Mouse (Mus musculus) cerebellum, adult 9-10 months (tissue): Measurements from ENCODE around the gene Btbd16.

ENCODE experiments used
- DNase-seq: peaks from one replicate; pipeline ENCODE4 v3.0.0; 2022

Gene Btbd16

GRCm38 (mm10) chr7:130770707-130771106 lies 3.2 kb upstream of the Btbd16 start:
- peak; percentile 90 for DNase-seq

- DNase-seq, result no peak
Observed at GRCm38 (mm10) chr7:130773171-130773830, 568 bp upstream of the Btbd16 start.

GRCm38 (mm10) chr7:130780866-130781419 lies 7.1 kb downstream of the Btbd16 start:
- DNase-seq, result no peak

- no peak for DNase-seq
Observed at GRCm38 (mm10) chr7:130782501-130783050, 8.7 kb downstream of the Btbd16 start.

- DNase-seq, result no peak
Observed at GRCm38 (mm10) chr7:130785923-130786575, 12.2 kb downstream of the Btbd16 start.

- DNase-seq, result no peak
Observed at GRCm38 (mm10) chr7:130786708-130787107, 12.8 kb downstream of the Btbd16 start.

GRCm38 (mm10) chr7:130787537-130787936 lies 13.7 kb downstream of the Btbd16 start:
- DNase-seq, result no peak

- DNase-seq, result no peak
Observed at GRCm38 (mm10) chr7:130788950-130789349, 15.1 kb downstream of the Btbd16 start.

- DNase-seq, result no peak
Observed at GRCm38 (mm10) chr7:130789456-130789855, 15.6 kb downstream of the Btbd16 start.

- DNase-seq, result no peak
Observed at GRCm38 (mm10) chr7:130793671-130794070, 19.8 kb downstream of the Btbd16 start.

GRCm38 (mm10) chr7:130796786-130797185 lies 22.9 kb downstream of the Btbd16 start:
- DNase-seq, result no peak

GRCm38 (mm10) chr7:130797524-130797923 lies 23.7 kb downstream of the Btbd16 start:
- DNase-seq, result no peak

GRCm38 (mm10) chr7:130799418-130799817 lies 25.5 kb downstream of the Btbd16 start:
- no peak for DNase-seq

- no peak for DNase-seq
Observed at GRCm38 (mm10) chr7:130800681-130801080, 26.8 kb downstream of the Btbd16 start.

- DNase-seq, result no peak
Observed at GRCm38 (mm10) chr7:130801811-130802210, 27.9 kb downstream of the Btbd16 start.

- no peak for DNase-seq
Observed at GRCm38 (mm10) chr7:130803251-130803825, 29.5 kb downstream of the Btbd16 start.

- no peak for DNase-seq
Observed at GRCm38 (mm10) chr7:130804991-130805390, 31.1 kb downstream of the Btbd16 start.

GRCm38 (mm10) chr7:130807749-130808148 lies 33.9 kb downstream of the Btbd16 start:
- peak; percentile 31 for DNase-seq

GRCm38 (mm10) chr7:130808694-130809093 lies 34.8 kb downstream of the Btbd16 start:
- DNase-seq, result no peak

GRCm38 (mm10) chr7:130810238-130810637 lies 36.4 kb downstream of the Btbd16 start:
- no peak for DNase-seq

GRCm38 (mm10) chr7:130812407-130812806 lies 38.5 kb downstream of the Btbd16 start:
- no peak for DNase-seq

GRCm38 (mm10) chr7:130815601-130816000 lies 41.7 kb downstream of the Btbd16 start:
- no peak for DNase-seq

- no peak for DNase-seq
Observed at GRCm38 (mm10) chr7:130816243-130816642, 42.4 kb downstream of the Btbd16 start.

GRCm38 (mm10) chr7:130818813-130819212 lies 44.9 kb downstream of the Btbd16 start:
- DNase-seq, result no peak
